Mouse (Mus musculus) forebrain, embryonic 10.5 days (tissue): Measurements from ENCODE around the gene Derl3. TPM values are rescaled to one million over a fixed set of nuclear protein-coding genes. Genes with fewer than 3 reads are reported as not detected.

Source experiments
- DNase-seq: peaks from one replicate; pipeline ENCODE4 v3.0.0-alpha.2; 2017; ENCODE audit warnings: low spot score; ENCODE audit errors: extremely low spot score
- H3K27ac ChIP-seq: fragments of 300-500 bp; sonication (generic); 2 replicates; pipeline ENCODE4 v1.5.1; 2016; ENCODE audit warnings: mild to moderate bottlenecking
- H3K27me3 ChIP-seq: fragments of 300-500 bp; sonication (generic); 2 replicates; pipeline ENCODE4 v1.6.1; 2016; ENCODE audit warnings: mild to moderate bottlenecking; ENCODE audit not compliant: poor library complexity, severe bottlenecking
- H3K36me3 ChIP-seq: fragments of 300-500 bp; sonication (generic); replicated peaks from 2 replicates; pipeline ENCODE4 v1.6.1; 2016; ENCODE audit warnings: mild to moderate bottlenecking, moderate library complexity
- H3K4me1 ChIP-seq: fragments of 300-500 bp; sonication (generic); 2 replicates; pipeline ENCODE4 v1.6.1; 2016
- H3K4me3 ChIP-seq: fragments of 300-500 bp; sonication (generic); 2 replicates; pipeline ENCODE4 v1.5.1; 2016; ENCODE audit warnings: mild to moderate bottlenecking, moderate library complexity
- H3K9me3 ChIP-seq: fragments of 300-500 bp; sonication (generic); 2 replicates; pipeline ENCODE4 v1.6.1; 2016; ENCODE audit warnings: mild to moderate bottlenecking, moderate library complexity
- WGBS: fragments of 180-500 bp; shearing (Covaris S2); methylation state at CpG from one replicate; pipeline ENCODE4 v1.1.7; 2016; 5-methylcytosine and 5-hydroxymethylcytosine counted together
- polyA plus RNA-seq: library from polyadenylated mRNA; unstranded; fragments of >200 nt; fragmentation: Nextera tagmentation; extraction: Ambion mirVana; gene quantifications from 2 replicates; pipeline ENCODE4 v1.2.1, GENCODE M21; 2016

Derl3 gene
- polyA plus RNA-seq, 1 experiment from 2014 or later: 1.8 TPM

DNA sequence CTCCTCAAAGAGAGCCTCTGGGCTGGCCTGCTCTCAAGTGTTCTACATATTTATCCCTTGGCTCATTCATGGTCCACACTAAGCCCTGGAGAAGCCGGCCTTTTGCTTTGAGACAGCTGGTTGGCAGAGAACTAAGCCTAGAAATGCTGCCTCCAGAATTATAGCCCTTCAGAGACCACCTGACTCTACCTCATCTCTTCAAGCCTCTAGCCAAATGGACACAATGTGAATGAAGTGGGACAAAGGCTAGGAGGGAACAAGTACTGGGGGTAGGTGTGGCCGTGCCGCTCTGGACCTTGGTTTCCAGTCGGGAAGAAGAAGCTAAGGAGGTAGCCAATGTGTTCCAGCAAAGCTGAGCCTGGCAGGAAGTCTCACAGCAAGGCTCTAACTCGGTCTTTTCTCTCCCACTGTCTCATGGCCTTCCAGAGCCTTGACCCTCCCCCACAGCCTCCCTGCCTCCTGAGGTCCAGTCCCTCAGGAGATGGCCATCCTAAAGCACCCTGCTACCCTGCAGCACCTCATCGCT is 4.9 kb downstream of the Derl3 start:
- 87% methylated on average over 6 of the region's 6 CpGs for WGBS
- H3K36me3 ChIP-seq: peaks cover 94% of the 10 kb centered on the region
- peaks cover 15% of the 10 kb centered on the region for H3K4me1 ChIP-seq
- H3K27ac ChIP-seq: no peak overlapping the region
- H3K9me3 ChIP-seq: no peaks in the 10 kb centered on the region
- no peaks in the 10 kb centered on the region for H3K27me3 ChIP-seq
- no peak for DNase-seq
- no peak overlapping the region for H3K4me3 ChIP-seq

GRCm38 (mm10) chr10:75898846-75899245 is 5.6 kb downstream of the Derl3 start:
- Histone ChIP-seq H3K36me3 (peaks cover 100% of the 10 kb centered on the region), H3K4me3 (no peak overlapping the region), H3K27ac (no peak overlapping the region), H3K9me3 (no peaks in the 10 kb centered on the region), H3K27me3 (no peaks in the 10 kb centered on the region), H3K4me1 (peaks cover 8% of the 10 kb centered on the region)
- WGBS: 85% methylated on average over 3 of the region's 3 CpGs
- DNase-seq: no peak

DNA sequence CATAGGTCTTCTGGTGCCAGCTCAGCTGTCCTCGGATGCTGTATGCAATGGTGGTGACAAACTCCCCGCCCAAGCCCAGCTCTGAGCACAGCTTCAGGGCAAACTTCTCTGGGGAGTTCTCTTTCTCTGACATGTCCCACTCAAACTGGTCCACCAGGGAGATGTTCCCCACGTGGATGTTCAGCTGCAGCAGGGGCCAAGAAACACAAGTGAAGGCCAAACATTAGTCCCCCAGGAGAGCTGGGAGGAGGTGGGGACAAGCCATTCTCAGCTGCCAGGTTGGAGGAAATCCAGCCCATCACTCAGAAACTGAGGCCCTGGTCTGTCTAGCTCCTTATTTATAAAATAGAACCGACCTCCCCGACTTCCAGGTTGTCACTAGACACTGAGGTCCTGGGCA is 11.2 kb downstream of the Derl3 start:
- H3K9me3 ChIP-seq: no peaks in the 10 kb centered on the region
- WGBS: 90% methylated on average over 5 of the region's 5 CpGs
- H3K36me3 ChIP-seq: peaks cover 100% of the 10 kb centered on the region

DNA sequence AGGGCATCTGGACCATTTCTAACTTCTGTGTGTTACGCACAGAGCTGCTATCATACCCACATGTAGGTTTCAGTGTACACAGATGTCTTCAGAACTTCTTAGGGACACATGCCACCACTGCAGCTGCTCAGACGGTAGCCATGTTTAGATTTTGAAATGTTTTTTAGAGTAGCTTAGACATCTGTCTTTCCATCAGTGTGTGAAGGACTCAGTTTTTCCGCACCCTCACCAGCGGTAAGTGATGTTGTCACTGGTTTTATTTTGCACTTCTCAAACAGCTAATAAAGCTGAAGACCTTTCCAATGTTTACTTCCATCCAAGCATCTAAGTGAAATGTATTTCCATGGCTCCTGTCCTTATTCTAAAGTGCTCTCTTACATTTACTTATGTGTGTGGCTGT is 13.7 kb downstream of the Derl3 start:
- Histone ChIP-seq H3K36me3 (peaks cover 100% of the 10 kb centered on the region), H3K4me1 (no peaks in the 10 kb centered on the region), H3K27ac (no peak overlapping the region), H3K9me3 (no peaks in the 10 kb centered on the region), H3K27me3 (no peaks in the 10 kb centered on the region), H3K4me3 (no peak overlapping the region)
- no peak for DNase-seq
- WGBS: 95% methylated on average over 4 of the region's 4 CpGs

More for the DNA sequence above, 11.2 kb downstream of the Derl3 start:
- H3K4me3 ChIP-seq: no peak overlapping the region
- DNase-seq: no peak
- no peak overlapping the region for H3K27ac ChIP-seq
- H3K4me1 ChIP-seq: no peaks in the 10 kb centered on the region
- no peaks in the 10 kb centered on the region for H3K27me3 ChIP-seq

GRCm38 (mm10) chr10:75910698-75911097 is 17.5 kb downstream of the Derl3 start:
- DNase-seq: no peak
- Histone ChIP-seq H3K4me3 (no peak overlapping the region), H3K27ac (no peak overlapping the region), H3K27me3 (no peaks in the 10 kb centered on the region), H3K9me3 (no peaks in the 10 kb centered on the region), H3K36me3 (peaks cover 98% of the 10 kb centered on the region), H3K4me1 (no peaks in the 10 kb centered on the region)
- WGBS: 84% methylated on average over 2 of the region's 2 CpGs

GRCm38 (mm10) chr10:75913013-75913589 is 19.9 kb downstream of the Derl3 start:
- no peak overlapping the region for H3K27ac ChIP-seq
- H3K9me3 ChIP-seq: no peaks in the 10 kb centered on the region
- peaks cover under 1% of the 10 kb centered on the region; the same call in 1 of the 2 replicates for H3K4me1 ChIP-seq
- H3K4me3 ChIP-seq: no peak overlapping the region
- H3K36me3 ChIP-seq: peaks cover 96% of the 10 kb centered on the region
- no peaks in the 10 kb centered on the region for H3K27me3 ChIP-seq
- 86% methylated on average over 6 of the region's 6 CpGs for WGBS
- DNase-seq: no peak

DNA sequence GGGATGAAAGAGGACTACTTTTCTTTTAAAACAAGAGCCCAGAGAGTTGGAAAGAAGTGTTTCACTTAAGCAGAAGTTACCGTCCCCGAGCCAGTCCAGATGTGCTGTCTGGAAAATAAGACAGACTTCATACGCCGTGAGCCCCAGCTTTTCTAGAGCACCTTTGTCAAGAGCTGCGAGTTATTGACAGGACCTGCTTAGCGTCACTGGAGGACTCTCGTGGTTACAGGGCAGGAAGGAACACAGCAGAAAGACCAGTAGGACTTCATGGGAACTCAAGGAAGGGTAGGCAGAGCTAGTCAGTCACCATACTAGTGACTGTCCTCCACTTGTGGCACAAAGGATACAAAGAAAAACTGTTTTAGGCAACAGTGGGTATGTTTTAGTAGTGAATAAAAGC is 22.3 kb downstream of the Derl3 start:
- H3K9me3 ChIP-seq: no peaks in the 10 kb centered on the region
- 90% methylated on average over 7 of the region's 7 CpGs for WGBS
- no peak overlapping the region for H3K4me3 ChIP-seq
- no peak overlapping the region for H3K27ac ChIP-seq
- no peak for DNase-seq
- H3K36me3 ChIP-seq: peaks cover 88% of the 10 kb centered on the region
- H3K27me3 ChIP-seq: no peaks in the 10 kb centered on the region
- H3K4me1 ChIP-seq: peaks cover 24% of the 10 kb centered on the region

- no peak overlapping the region for H3K27ac ChIP-seq
- H3K4me3 ChIP-seq: no peak overlapping the region
- 85% methylated on average over 8 of the region's 8 CpGs for WGBS
- no peaks in the 10 kb centered on the region for H3K9me3 ChIP-seq
- no peak for DNase-seq
- H3K36me3 ChIP-seq: peaks cover 75% of the 10 kb centered on the region
- no peaks in the 10 kb centered on the region for H3K27me3 ChIP-seq
- H3K4me1 ChIP-seq: peaks cover 29% of the 10 kb centered on the region
Measured at GRCm38 (mm10) chr10:75916840-75917239, 23.6 kb downstream of the Derl3 start.

- peaks cover 59% of the 10 kb centered on the region for H3K36me3 ChIP-seq
- H3K4me1 ChIP-seq: peaks cover 41% of the 10 kb centered on the region
- H3K27me3 ChIP-seq: no peaks in the 10 kb centered on the region
- H3K9me3 ChIP-seq: no peaks in the 10 kb centered on the region
- WGBS: 92% methylated on average over 5 of the region's 5 CpGs
- H3K27ac ChIP-seq: no peak overlapping the region
- no peak for DNase-seq
- no peak overlapping the region for H3K4me3 ChIP-seq
Measured at GRCm38 (mm10) chr10:75919026-75919425, 25.8 kb downstream of the Derl3 start.

DNA sequence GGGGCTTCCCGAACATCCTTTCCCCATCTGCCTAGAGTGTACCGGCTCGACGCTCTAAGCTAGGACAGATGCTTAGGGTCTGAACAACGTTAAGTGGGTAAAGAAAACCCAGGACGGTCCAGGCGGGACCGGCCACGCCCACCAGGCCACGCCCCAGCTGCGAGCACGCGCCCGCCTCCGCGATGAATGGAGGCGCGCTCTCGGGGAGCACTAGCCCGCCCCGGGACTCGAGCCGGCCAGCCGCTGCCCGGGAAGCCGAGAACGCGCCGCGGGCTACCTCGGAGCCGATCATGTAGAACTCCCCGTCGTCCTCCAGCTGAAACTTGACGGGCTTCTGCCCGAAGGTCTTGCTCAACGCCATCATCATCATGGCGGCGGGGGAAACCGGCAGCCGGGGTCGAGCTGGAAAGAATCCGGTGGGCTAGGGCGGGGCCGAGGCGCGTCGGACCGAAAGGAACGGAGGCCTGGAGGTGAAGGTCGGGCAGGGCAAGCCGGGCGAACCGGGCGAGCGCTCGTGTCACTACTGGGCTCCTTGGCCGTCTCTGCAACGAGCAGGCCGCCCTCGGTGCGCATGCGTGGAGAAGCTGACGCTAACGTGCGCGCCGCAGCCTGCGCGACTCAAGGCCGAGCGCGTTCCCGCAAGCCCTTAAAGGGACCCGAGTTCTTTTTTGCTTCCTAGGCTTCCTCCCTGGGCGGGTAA is 28.0 kb downstream of the Derl3 start, which contains the start of gene Smarcb1:
Gene Smarcb1 (minus strand): TSS at position 592 of the 700 bp plus-strand sequence.
- peak within 1 kb of the TSS; percentile 72 for H3K4me3 ChIP-seq
- no peaks in the 10 kb centered on the region for H3K27me3 ChIP-seq
- peak; percentile 91 for DNase-seq
- peak within 1 kb of the TSS; percentile 96 for H3K27ac ChIP-seq
- H3K4me1 ChIP-seq: peaks cover 41% of the 10 kb centered on the region
- no peaks in the 10 kb centered on the region for H3K9me3 ChIP-seq
- H3K36me3 ChIP-seq: peaks cover 46% of the 10 kb centered on the region
- WGBS: under 1% methylated on average over 76 of the region's 76 CpGs

DNA sequence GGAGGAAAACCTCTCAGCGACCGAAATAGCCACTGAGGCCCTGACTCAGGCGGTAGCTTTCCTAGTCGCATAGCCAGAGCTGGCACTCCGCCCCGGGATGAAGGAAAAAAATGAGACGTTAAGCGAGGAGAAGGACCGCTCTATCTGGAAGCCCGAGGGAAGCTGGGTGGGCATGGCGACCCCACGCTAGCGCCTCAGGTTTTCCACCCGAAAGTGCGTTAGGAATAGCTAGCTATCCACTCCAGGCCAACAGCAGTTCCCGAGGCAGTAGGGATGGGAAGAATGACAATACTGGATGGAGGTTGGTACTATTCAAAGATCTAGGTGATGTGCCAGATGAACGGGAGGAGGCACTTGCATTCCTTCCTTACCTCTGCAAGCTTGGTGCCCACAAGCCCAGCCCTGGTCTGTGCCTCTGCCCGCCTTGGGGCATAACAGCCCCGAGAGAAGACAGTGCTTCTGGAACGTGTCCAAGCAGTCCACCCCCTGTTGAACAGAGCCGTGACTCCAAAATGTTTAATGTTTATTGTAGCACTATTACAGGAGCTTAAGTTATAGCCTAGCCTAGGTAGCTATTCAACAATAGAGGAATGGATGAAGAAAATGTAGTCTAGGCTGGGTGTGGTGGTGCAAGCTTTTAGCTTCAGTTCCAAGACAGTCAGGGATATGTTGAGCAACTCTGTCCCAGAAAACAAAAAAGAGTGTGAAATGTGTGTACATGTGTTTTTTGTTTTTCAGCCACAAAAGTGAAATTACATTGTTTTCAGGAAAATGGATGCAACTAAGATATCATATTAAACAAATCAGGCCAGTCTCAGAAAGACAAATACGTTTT is 28.7 kb downstream of the Derl3 start:
- no peak for DNase-seq
- WGBS: 8% methylated on average over 22 of the region's 22 CpGs
- Histone ChIP-seq H3K4me3 (peak overlapping the region; percentile 72), H3K36me3 (peaks cover 45% of the 10 kb centered on the region), H3K27me3 (no peaks in the 10 kb centered on the region), H3K9me3 (no peaks in the 10 kb centered on the region), H3K27ac (peak overlapping the region; percentile 96), H3K4me1 (peaks cover 41% of the 10 kb centered on the region)

DNA sequence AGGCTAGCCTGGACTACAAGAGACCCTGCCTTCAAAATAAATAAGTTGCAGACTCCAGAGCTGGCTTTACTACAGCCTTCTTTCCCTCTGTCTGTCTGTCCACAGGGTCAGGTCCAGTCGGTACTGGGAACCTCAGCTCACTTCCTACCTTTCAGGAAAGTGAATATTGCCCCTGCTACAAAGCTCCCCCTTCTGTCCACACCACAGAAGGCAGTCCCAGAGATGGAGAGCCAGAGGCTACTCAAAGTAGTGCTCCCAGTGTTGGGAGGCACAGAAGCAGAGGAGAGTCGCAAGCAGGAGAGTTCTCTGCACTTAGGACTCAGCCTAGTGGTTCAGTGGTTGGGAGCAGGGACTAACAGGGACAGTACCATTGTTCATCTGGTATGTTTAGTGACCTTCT is 31.1 kb downstream of the Derl3 start:
- H3K27me3 ChIP-seq: peaks cover 13% of the 10 kb centered on the region
- DNase-seq: no peak
- H3K9me3 ChIP-seq: no peaks in the 10 kb centered on the region
- WGBS: 70% methylated on average over 2 of the region's 2 CpGs
- no peak overlapping the region for H3K4me3 ChIP-seq
- no peak overlapping the region for H3K27ac ChIP-seq
- peaks cover 35% of the 10 kb centered on the region for H3K36me3 ChIP-seq
- H3K4me1 ChIP-seq: peaks cover 29% of the 10 kb centered on the region
